Mouse (Mus musculus) monocyte, adult 2 months (primary cell): ENCODE results near the gene Adgrd1.
"Not testable (repeated sequence)": the region's sequence is repeated elsewhere in the genome, so short reads cannot be mapped to it uniquely, and the experiment has no call there.

Experiments used
- DNase-seq, 2 experiments: peaks; one replicate each; pipeline ENCODE4 v3.0.0; 2022; ENCODE audit warnings: low spot score in 2 of 2, low read depth in 1 of 2

Gene Adgrd1

DNA sequence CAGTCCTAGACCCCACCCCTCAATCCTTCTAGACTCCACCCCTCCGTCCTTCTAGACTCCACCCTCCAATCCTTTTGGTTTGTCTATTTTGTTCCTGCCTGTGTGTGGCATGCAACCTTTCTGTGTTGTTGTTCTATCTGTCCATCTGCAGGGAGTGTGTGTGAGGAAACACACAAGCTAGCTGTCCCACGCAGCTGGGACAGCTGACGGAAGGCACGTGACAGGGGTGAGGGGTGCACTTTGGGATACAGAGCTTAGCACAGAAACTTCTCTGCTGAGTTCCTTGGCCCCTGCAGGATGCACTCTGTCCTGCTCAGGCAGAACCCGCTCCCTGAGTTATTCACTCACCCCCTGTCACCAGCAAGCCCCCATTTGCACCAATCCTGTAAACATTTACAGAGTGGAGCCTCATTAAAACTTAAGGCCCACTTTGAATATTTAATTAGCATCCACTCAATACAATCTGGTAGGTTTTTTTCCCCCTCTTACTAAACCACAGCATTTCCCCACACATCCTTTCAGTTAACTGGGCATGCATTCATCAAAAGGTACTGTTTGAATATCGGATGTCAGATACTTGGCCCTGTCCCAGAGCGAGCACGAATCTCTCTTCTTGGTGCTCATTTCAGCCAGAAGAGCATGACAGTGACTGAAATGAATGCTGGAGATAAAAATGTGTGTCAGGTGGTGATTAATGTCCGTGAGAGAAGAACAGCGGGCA, 4.0 kb upstream of the Adgrd1 start:
- DNase-seq = no peak

- no peak for DNase-seq
Measured at GRCm38 (mm10) chr5:129093158-129093557, 3.4 kb upstream of the Adgrd1 start.

DNA sequence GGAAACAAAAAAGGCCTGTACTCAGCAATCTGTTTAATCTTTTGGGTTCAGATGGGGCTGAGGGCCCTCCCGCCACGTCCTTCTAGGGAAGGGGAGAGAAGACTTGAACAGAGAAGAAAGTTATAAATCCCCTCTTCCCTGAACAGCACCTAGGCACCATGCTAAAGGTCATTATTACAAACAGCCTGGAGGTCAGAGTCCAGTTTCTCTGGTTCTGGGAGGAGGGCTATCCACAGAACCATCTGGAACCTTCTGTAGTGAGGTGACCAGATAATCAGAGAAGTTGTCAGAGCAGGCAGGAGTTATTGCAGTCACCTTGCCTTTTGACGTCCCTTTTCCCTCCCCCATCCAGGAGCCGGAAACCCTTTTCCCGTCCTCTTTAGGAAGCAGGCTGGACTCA, 2.3 kb upstream of the Adgrd1 start:
- DNase-seq = no peak

GRCm38 (mm10) chr5:129104043-129104442, 7.5 kb downstream of the Adgrd1 start:
- no peak for DNase-seq

GRCm38 (mm10) chr5:129111729-129112128, 15.2 kb downstream of the Adgrd1 start:
- DNase-seq = no peak

- DNase-seq = no peak
Measured at GRCm38 (mm10) chr5:129113741-129114476, 17.4 kb downstream of the Adgrd1 start.

GRCm38 (mm10) chr5:129116299-129116698, 19.7 kb downstream of the Adgrd1 start:
- no peak for DNase-seq

GRCm38 (mm10) chr5:129117593-129118113, 21.1 kb downstream of the Adgrd1 start:
- DNase-seq = no peak

DNA sequence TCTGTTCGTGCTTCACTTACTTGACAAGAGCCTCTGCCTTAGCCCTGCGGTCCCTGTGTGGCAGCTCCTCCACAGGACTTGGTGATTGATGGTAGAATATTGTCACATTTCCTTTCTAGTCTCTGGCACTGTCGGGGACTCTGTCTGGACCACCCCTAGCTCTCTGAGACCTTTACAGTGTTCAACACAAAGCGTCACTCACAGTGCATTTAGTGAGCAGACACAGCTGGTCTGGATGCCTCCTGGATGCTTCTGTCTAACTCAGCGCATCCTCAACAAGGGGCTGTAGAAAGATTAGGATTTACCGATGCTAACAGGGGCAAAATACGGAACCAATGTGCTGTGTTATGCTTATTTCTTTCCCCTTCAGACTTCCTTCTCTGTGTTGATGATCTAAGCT, 22.0 kb downstream of the Adgrd1 start:
- DNase-seq = no peak

GRCm38 (mm10) chr5:129119146-129119545, 22.6 kb downstream of the Adgrd1 start:
- DNase-seq = no peak

- no peak for DNase-seq
Measured at GRCm38 (mm10) chr5:129121654-129122285, 25.2 kb downstream of the Adgrd1 start.

DNA sequence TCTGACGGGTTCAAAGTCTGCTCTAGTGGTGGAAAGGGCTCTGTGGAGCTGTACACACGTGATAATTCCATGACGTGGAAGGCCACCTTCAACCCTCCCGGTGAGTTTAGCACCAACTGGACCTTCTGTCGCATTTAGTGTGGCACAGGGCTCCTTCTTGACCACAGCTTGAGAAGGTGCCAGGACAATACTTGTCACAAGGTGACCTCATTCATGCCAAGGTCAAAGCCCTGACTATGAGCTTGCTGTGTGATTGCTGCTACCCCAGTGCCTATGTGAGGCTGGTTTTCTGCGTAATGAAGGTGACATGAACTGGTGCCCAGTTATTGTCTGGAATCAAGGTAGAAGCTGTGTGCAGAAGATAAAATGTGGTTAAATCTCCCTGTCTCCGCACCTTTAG, 25.9 kb downstream of the Adgrd1 start:
- DNase-seq = no peak

GRCm38 (mm10) chr5:129124070-129124828, 27.7 kb downstream of the Adgrd1 start:
- no peak for DNase-seq

GRCm38 (mm10) chr5:129128310-129128709, 31.8 kb downstream of the Adgrd1 start:
- not testable (repeated sequence) for DNase-seq

DNA sequence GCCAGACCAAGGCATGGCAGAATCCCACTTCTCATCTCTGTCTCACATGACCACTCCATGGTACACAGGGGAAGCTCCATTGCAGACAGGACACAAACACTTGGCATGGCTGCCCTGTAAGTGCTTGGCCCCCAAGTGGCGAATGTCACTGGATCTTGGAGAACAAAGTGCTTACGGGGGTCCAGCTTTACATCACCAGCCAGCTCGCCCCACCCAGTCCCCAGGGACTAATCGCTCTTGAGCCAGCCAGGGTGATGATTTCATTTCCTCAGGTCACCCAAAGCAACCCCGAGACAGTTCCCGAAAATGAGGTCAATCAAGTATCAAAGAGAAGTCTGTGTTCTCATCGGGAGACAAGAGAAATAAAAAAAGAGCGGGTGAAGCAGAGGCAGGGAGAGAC, 33.8 kb downstream of the Adgrd1 start:
- no peak for DNase-seq

DNA sequence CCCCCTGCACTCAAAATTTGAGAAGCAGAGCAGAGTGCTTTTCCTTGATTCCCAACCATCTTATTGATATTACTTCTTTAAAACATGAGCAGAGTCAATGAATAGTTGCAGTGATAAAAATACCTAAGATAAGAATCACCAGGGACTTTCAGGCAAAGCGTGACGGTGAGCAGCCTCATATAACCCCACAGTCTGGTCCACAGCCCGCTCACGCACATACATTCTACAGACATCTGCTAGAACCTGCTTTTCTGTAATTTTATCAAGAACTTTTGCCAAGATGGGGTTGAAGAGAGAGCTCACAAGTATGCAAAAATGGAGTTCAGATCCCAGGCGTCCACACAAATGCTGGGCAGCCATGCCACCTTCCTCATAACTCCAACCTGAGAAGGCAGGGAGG, 40.9 kb downstream of the Adgrd1 start:
- no peak for DNase-seq

- no peak for DNase-seq
Measured at GRCm38 (mm10) chr5:129138576-129138975, 42.0 kb downstream of the Adgrd1 start.

GRCm38 (mm10) chr5:129142801-129143200, 46.3 kb downstream of the Adgrd1 start:
- DNase-seq = no peak

DNA sequence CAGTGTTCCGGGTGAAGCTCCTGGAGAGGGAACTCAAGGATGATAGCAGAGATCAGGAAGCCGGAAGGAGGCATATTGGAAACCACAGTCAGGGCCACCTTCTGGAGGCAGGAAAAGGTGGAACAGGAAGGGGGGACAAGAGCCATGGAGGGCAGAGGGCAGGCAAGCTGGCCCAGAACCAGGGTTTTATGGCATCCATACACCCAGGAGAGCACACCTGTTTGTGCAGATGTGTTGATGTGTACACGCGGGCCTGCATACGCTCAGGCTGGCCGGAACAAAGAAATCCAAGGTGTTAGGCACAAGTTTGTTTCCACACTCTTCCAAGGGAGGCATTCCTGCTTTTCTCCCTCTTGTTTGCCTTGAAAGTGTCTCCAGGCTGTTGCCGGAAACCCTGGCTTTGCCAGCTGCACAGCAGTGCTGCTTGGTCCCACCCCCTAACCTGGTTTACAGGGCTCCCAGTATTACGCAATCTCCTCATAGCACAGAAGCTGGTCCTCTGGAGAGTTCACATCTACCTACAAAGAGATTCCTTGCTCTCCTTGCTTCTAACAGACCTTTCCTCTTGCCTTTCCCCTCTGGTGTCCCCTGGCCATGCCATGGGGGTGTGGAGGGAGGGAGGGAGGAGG, 48.9 kb downstream of the Adgrd1 start:
- no peak for DNase-seq

DNA sequence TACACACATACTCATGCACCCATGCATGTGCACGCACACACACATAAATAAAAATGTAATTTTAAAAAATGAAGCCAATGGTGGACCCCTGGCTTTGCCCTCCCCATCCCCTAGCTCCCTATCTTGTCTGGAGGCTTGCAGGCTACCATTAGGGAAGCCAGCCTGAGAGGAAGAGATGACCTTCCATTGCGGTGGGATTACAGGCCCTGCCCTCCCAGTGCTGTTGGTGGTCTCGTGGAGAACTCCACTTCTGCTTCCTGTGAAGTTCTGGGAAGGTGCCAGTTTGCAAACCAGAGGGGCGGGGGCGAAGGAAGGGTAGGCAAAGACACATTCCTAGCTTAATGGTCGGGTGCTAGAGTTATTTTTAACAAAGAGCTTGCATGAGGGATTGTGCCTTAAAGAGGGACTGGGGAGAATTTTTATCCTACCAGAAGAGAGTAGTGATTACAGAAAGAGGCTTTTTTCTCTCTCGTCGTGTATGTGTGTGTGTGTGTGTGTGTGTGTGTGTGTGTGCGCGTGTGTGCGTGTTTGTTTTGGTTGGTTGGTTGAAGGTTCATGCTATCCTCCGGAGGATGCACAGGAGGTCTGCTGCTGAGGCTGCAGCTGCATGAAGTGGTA, 50.5 kb downstream of the Adgrd1 start:
- no peak for DNase-seq
